Mouse (Mus musculus) right cerebral cortex, postnatal 25 days (tissue): ENCODE data around the gene Hist1h4a.
"Not testable (repeated sequence)": the region's sequence is repeated elsewhere in the genome, so short reads cannot be mapped to it uniquely, and the experiment has no call there.

Experiments used
- DNase-seq: peaks from one replicate; pipeline ENCODE4 v3.0.0; 2022

Hist1h4a gene

GRCm38 (mm10) chr13:23760972-23761864 lies at the start of gene Hist1h4a:
TSS of gene Hist1h4a (minus strand) at chr13:23761230.
- peak; percentile 99 for DNase-seq

GRCm38 (mm10) chr13:23806422-23807052 lies 45.5 kb upstream of the Hist1h4a start, which contains the start of gene Slc17a2:
TSS of gene Slc17a2 (plus strand) at chr13:23806993.
- no peak for DNase-seq

GRCm38 (mm10) chr13:23804532-23804931 lies 43.5 kb upstream of the Hist1h4a start:
- no peak for DNase-seq

GRCm38 (mm10) chr13:23799405-23799804 lies 38.4 kb upstream of the Hist1h4a start:
- DNase-seq: no peak

DNA sequence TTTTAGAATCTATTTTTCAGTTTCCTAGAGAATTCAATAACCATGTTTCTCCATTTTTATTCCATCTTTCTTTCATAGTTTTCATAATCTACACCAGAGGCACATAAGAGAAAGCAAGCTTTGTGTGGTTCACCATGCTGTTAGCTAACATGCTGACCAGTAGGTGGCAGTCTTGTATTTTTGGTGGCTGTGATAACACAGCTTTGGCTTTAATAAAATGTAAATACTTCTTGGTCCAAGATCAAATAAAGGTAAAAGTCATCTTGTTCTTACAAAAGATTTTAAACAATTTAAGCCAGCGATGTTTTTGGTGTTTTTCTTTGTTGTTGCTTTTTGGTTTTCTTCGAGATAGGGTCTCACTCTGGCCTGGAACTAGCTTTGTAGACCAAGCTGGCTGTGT lies 31.5 kb upstream of the Hist1h4a start:
- peak; percentile 36 for DNase-seq

- DNase-seq: no peak
Measured at GRCm38 (mm10) chr13:23779025-23779424, 18.0 kb upstream of the Hist1h4a start.

- no peak for DNase-seq
Measured at GRCm38 (mm10) chr13:23778339-23778738, 17.3 kb upstream of the Hist1h4a start.

GRCm38 (mm10) chr13:23772561-23773313 lies 11.7 kb upstream of the Hist1h4a start:
- peak; percentile 40 for DNase-seq

- DNase-seq: not testable (repeated sequence)
Measured at GRCm38 (mm10) chr13:23769613-23770012, 8.6 kb upstream of the Hist1h4a start, which contains the start of gene Trim38. TSS of gene Trim38 (plus strand) at chr13:23769913.

- DNase-seq: no peak
Measured at GRCm38 (mm10) chr13:23768834-23769397, 7.9 kb upstream of the Hist1h4a start.

GRCm38 (mm10) chr13:23766772-23767171 lies 5.7 kb upstream of the Hist1h4a start:
- no peak for DNase-seq

DNA sequence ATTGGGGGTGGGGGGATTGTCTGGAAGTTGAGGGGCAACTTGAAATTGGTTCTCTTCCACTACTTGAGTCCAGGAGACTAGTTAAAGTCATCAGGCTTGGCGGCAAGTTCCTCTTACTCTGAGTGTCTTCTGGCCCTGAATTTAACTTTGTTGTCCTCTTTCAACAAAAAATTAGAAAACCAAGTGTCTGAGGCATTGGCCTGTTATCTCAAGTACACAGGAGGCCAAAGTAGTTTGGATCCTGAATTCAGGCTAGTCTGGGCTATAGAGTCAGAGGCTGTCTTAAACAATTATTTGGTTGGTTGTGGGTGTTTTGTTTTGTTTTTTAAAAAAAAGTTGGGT lies 4.1 kb upstream of the Hist1h4a start:
- no peak for DNase-seq

DNA sequence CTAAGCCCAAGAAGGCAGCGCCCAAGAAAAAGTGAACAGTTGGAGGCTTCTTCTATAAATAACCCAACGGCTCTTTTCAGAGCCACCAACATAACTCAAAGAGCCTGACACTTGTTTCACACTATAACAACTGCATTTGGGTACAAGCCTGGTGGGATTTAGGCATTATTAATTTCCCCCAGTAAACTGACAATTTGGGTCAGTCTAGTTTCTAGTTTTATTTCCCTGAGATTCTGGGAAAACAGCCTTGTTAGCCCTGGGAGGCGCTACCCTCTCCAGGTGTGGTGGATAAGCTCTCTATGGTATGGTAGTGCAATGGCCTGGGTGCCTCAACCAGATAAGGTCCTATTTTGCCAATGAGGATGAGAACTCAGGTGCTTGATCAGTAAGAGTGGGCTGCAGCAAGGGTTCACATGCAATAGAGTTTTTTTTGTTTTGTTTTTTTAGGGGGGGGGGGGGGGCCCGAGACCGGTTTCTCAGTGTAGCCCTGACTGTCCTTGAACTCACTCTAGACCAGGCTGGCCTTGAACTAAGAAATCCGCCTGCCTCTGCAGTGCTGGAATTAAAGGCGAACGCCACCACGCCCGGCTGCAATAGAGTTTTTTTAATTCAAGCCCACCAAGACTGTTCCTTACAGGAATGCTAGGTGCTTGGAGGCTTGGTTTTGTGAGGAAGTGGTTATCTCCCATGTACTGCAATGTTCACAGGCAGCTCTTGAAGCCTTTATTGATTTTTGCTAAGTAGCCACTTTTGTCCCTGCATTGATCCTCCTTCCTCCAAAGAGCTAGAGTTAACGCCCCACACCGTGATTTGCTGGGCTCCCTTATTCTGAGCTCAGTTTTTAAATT lies 3.5 kb upstream of the Hist1h4a start:
- no peak for DNase-seq

- DNase-seq: peak; percentile 81
Measured at GRCm38 (mm10) chr13:23763586-23764323, 2.7 kb upstream of the Hist1h4a start, which contains the start of gene Hist1h1a. TSS of gene Hist1h1a (plus strand) at chr13:23763666.

DNA sequence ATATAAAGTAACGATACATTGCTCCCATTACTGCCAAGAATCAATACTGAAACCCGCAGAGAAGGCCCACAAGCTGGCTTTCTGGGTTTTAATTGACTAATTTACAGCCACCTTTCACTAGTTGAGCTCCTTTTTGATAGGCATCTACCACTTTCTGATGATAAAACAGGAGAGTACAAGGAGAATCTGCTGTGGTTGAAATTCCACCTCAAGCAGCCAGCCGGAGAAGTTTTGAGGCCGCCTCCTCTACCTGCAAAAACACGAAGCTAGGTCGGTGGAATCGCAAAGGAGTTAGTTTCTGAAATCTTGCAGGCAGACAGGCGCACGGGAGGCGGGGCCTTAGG lies 2.2 kb upstream of the Hist1h4a start:
- no peak for DNase-seq

DNA sequence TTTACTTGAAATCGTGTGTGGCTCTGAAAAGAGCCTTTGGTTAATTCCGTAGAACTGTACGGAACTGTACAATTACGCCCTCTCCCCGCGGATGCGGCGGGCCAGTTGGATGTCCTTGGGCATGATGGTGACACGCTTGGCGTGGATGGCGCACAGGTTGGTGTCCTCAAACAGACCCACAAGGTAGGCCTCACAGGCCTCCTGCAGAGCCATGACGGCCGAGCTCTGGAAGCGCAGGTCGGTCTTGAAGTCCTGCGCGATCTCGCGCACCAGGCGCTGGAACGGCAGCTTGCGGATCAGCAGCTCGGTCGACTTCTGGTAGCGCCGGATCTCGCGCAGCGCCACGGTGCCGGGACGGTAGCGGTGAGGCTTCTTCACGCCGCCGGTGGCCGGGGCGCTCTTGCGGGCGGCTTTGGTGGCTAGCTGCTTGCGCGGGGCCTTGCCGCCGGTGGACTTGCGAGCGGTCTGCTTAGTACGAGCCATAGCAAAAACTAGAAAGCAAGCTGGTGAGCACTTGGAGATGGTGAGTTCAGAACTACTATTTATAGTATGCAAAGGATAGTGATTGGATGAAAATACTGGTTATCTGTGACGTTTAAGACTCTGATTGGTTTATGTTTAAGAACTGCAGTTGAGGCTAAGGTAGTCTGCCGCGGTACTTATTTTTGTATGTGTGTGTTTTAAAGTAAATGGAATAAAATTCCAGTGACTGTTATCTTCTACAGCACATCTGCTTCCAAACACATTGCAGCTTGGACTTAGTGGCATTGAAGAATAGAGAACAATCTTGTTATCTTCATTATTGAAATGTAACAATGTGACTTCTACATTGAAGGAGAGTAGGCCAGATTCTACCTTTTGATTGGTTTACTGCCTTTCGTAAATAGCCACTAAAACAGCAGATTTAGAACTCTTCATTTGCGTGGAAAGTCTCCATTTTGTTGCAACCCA lies 1.1 kb upstream of the Hist1h4a start, which contains the start of gene Hist1h3a:
TSS of gene Hist1h3a (minus strand) at position 516 of the 951 bp plus-strand sequence.
- peak; percentile 49 for DNase-seq

DNA sequence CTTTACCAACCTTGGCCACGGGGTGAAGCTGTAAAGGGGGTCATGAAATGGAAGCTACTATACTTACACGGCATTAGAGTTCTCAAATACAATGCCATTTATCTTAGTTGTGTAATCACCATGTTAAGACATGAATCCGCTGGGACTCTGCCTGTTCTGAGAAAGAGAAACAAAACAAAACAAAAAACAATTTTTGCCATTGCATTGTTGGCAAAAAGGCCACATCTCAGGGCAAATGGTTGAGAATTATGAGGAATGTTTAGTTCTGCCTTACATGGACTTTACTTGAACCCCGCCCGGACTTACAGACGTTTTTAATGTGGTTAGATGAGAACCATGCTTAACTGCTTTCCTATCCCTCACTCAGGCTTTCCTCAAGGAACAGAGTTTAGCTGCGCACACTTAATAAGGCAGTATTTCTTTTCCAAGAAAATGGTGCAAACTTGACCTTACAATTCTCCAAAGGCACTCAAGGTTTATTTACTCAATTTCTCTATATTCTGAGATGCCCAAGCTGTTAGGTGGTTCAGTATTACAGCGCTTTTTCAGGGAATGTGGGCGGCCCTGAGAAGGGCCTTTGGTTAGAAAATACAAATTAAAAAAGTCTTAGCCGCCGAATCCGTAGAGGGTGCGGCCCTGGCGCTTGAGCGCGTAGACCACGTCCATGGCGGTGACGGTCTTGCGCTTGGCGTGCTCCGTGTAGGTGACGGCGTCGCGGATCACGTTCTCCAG lies 624 bp downstream of the Hist1h4a start:
- DNase-seq: no peak

- no peak for DNase-seq
Measured at GRCm38 (mm10) chr13:23759916-23760239, 1.2 kb downstream of the Hist1h4a start.

DNA sequence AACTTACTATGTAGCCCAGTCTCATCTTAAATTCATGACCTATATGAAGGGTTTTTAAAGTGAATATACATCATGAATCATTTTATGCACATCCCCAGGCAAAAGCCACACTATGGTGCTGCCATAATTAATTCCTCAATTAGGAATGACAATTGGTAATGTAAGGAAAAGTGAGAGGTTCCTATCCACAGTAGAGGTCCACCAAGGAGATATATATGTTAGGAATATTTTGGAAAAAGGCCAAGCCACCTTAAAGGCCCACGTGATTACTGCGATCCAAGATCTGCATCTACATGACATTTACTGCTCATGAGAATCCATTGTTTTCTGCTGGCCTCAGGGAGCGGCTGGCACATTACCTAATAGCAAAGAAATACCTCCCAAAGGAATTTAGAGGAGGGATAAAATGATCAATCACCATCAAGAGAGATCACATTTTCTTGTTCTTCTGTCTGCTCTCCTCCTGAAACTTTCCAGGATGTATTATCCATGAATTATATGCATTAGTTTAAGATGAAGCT lies 1.7 kb downstream of the Hist1h4a start:
- DNase-seq: no peak
